Mouse (Mus musculus) layer of hippocampus, adult 18-20 months (tissue): ENCODE measurements at regions not wholly inside any gene's neighbourhood (a gene's known extent, or its start where the extent isn't known, plus 50 kb on each side); places are given as distances from the start of the nearest gene placed in this dataset.
A peak's percentile ranks its signal among the peaks of the same experiment; 100 is the strongest.

ENCODE experiments used
- DNase-seq, 2 experiments: peaks; one replicate each; pipeline ENCODE4 v3.0.0; 2022; ENCODE audit warnings: low spot score in 2 of 2

- no peak for DNase-seq
These were observed 103.1 kb upstream of the Slc22a12 start for GRCm38 (mm10) chr19:6645912-6646311.

GRCm38 (mm10) chr19:6644871-6645270, 102.0 kb upstream of the Slc22a12 start:
- no peak for DNase-seq

- DNase-seq, result no peak
These were observed 96.8 kb upstream of the Slc22a12 start for GRCm38 (mm10) chr19:6639681-6640080.

- no peak for DNase-seq
These were observed 90.6 kb upstream of the Slc22a12 start for GRCm38 (mm10) chr19:6633400-6633799.

DNA sequence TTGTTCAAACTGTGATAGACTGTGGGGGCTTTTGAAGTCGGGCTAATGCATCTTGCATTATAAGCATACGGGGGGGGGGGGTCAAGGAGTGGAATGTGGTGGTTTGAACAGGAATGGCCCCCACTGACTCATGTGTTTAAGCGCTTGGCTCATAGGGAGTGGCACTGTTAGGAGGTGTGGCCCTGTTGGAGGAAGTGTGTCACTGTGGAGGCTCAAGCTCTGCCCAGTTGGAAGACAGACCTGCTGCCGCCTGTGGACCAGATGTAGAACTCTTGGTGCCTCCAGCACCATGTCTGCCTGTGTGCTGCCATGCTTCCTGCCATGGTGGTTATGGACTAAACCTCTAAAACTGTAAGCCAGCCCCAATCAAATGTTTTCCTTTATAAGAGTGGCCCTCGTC, 89.0 kb upstream of the Slc22a12 start:
- DNase-seq, result no peak

DNA sequence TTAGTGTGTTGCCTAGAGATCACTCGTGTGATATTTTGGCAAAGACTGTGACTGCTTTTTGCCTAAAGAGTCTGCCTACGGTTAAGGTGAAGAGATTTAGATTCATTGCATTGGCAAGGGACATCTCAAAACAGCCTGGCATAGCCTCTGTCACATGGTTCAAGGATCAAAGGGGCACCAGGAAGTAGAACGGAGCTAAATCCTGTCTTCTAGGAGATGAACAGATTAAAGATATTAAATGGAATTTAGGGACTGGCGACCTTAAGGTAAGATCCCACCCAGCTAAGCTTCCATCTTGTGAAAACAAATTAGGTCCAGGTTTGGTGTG, 87.7 kb upstream of the Slc22a12 start:
- DNase-seq, result no peak

GRCm38 (mm10) chr19:6629911-6630612, 87.2 kb upstream of the Slc22a12 start:
- DNase-seq, result no peak

GRCm38 (mm10) chr19:6625574-6625973, 82.7 kb upstream of the Slc22a12 start:
- DNase-seq, result no peak

GRCm38 (mm10) chr19:6621023-6621422, 78.2 kb upstream of the Slc22a12 start:
- no peak for DNase-seq

DNA sequence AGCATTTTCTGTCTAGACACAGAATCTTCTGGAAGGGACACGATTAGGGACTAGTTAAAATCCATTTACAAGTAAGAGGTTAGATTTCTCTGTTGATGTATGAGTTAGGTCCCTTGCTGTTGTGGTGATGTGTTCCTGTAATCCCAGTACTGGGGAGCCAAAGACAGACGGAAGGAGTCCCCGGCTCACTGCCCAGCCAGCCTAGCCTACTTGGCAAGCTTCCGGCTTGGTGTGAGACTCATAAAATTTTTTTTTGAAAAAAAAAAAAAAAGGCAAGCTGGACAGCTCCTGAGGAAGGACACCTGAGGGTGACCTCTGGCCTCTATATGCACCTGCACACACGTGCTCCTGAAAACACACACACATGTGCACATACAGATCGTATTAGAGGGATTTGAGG, 76.7 kb upstream of the Slc22a12 start:
- DNase-seq, result no peak

DNA sequence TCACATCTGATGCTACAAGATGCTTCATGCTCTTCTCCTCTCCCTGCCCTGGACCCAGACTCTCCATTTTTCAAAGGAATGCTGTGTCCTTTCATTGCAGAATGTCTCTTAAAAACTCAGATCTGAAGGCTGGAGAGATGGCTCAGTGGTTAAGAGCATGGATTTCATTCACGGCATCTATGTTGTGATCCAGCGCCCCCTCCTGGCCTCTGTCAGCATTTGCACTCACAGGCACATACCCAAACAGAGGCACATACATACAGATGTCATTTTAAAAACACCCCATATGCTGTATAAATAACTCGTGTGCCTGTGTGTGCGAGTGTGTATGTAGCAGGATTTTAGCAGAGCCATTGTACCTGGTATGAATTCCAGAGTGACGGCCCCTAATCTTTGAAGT, 73.8 kb upstream of the Slc22a12 start:
- no peak for DNase-seq

DNA sequence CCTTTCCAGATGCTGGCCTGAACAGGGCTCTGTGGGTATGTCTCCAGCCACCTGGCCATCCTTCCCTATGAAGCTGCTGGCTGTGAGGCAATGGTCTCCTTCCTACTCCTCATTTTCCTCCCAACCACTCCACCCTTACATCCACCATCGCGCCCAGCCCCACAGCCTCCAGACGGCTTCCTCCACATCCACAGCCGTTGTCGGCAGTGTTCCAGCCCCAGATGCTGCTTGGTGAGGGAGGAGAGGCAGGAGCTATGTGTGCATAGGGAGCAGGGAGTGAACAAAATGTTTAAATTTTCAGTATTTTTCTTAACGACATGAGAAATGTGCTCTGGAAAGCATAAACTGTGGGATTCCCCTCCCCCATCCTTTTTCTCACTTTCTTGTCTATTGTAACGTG, 69.6 kb upstream of the Slc22a12 start:
- no peak for DNase-seq

GRCm38 (mm10) chr19:6611921-6612320, 69.1 kb upstream of the Slc22a12 start:
- no peak for DNase-seq

GRCm38 (mm10) chr19:6610715-6611114, 67.9 kb upstream of the Slc22a12 start:
- DNase-seq, result no peak

DNA sequence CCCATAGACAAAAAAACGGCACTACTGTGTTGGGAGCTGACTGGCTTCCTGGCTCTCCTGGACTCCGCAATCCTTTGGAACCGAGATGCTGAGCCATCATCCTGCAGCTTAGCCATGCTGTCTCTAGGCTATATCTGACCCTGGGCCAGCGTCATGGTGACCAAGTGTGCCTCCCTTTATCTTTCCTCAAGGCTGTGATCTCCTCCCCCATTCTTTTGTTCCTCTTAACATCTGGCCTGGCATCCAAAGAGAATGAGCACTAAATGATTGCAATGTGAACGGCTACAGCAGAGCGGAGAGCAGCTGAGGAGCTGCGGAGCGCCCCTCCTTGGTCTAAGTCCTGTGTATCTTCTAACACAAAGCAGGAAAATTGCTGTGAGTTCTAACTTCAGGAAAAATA, 67.2 kb upstream of the Slc22a12 start:
- no peak for DNase-seq

GRCm38 (mm10) chr19:6607501-6607900, 64.7 kb upstream of the Slc22a12 start:
- no peak for DNase-seq

DNA sequence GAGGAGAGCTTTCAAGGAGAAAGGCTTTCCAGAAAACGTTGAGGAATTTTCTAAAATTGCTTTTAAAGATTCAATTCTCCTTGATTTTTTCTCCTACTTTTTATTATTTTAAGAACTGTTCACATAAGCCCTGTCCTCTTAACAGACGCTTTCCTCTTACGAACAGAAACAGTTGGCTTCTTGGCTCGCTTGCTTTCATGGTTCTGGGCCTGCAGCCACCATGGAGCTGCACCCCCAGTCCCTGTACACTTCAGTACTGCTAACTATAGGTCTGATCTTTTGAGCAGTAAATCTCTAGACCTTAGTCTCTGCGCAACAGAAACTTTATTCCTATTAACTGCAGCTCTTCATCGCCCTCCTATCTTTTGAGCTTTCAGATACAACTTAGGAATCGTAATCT, 63.8 kb upstream of the Slc22a12 start:
- DNase-seq, result peak in 1 of 2 experiments; percentile 51

DNA sequence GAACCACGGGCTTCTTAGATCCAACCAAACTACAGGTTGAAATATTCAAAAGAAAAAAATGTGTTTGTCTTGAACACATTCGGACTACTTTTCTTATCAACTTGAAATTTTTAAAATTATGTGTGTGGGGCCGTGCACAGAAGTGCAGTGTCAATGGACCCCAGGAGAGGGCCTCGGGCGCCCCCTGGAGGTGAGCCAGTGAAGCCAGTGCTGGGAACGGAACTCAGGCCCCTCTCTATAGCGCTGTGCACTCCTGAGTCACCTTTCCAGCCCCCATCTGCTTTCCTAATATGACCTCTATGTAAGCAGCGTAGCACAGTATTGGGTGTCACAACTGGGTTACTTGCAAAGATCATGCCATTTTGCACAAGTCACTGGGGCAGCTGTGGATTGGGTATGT, 61.9 kb upstream of the Slc22a12 start:
- no peak for DNase-seq

- no peak for DNase-seq
These were observed 58.2 kb upstream of the Slc22a12 start for GRCm38 (mm10) chr19:6600873-6601530.

DNA sequence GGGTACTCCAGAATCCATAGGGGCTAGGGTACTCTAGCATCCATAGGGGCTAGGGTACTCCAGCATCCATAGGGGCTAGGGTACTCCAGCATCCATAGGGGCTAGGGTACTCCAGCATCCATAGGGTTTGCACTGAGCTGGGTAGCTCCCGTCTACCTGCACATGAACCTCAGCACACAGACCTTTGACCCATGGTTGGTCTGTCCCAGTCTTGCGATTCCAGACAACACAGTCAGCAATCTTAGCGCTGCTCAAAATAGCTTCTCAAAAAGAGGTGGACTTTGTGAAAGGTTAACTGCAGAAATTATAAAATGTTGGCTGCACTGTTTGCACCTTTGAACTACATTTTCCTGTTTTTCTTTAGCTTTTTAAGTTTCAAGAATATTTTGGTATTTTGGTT, 56.4 kb upstream of the Slc22a12 start:
- no peak for DNase-seq

DNA sequence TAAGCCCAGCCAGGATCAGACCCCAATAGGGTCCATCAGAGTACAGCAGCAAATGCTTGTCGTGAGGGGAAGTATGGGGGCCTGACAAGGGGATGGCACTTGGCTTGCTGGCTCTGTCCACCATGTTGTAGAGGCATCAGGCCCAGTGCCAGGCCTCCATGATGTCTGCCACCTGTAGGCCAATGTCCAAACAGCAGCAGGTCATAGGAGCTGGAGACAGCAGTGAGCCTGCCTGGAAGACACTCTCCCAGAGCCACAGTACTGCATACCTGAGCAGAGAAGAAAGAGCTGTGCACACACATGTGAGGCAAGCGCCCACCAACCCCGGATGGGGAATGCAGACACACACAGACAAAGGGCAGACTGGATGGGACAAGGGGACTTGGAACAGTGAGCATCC, 55.4 kb upstream of the Slc22a12 start:
- no peak for DNase-seq

DNA sequence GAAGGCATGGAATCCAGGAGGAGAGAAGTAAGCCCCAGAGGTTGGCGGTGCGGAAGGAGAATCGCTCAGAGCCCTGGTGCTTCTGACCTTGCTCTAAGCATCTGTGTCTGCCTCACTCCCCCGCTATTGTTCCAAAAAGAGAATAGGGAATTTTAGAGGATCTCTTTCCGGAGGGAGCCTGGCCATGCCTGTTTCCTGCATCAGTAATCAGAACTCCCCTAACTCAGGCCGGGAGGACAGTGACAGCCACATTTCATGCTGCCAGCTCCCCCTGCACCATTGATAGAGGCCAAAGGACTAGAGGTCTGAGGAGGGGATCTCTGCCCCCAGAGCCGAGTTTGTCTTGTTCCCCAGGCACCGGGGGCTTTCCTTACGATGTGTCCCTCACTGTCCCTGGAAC, 53.0 kb upstream of the Slc22a12 start:
- DNase-seq, result no peak
